ENCODE assay signal across 10 mouse cellular contexts in the genomic region with DNA sequence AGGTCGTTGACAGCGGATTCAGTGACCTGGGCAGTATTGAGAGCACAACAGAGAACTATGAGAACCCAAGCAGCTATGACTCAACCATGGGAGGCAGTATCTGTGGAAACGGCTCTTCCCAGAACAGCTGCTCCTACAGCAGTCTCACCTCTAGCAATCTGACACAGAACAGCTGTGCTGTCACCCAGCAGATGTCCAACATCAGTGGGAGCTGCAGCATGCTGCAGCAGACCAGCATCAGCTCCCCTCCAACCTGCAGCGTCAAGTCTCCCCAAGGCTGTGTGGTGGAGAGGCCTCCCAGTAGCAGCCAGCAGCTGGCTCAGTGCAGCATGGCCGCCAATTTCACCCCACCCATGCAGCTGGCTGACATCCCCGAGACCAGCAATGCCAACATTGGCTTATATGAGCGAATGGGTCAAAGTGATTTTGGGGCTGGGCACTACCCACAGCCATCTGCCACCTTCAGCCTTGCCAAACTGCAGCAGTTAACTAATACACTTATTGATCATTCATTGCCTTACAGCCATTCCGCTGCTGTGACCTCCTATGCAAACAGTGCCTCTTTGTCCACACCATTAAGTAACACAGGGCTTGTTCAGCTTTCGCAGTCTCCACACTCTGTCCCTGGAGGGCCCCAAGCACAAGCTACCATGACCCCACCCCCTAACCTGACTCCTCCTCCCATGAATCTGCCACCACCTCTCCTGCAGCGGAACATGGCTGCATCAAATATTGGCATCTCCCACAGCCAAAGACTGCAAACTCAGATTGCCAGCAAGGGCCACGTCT. TPM values are rescaled to one million over a fixed set of nuclear protein-coding genes. Genes with fewer than 3 reads are reported as not detected.
DNase-seq lines count a peak whose midpoint lies in the region; ATAC-seq and TF ChIP-seq lines count a peak whose summit lies in the region.
"Had no signal": no experiment of that assay in that cellular context is flagged by ENCODE, and none has a peak within 500 bp of the region (broad histone marks: within the 10 kb centered on the region; RNA-seq: fewer than 3 reads in every experiment).

No protein-coding gene starts in this region.

- no peak for TF ChIP-seq EP300 in stomach, postnatal 0 days (optimal IDR thresholded peaks at IDR 0.05)

- peak overlapping the region; percentile 45 for H3K27ac ChIP-seq in hindbrain, embryonic 13.5 days
- no peak overlapping the region for H3K27ac ChIP-seq in hindbrain, embryonic 10.5 days
- no peak overlapping the region for H3K27ac ChIP-seq in neural tube, embryonic 12.5 days
- no peak overlapping the region for H3K27ac ChIP-seq in limb, embryonic 15.5 days
- H3K27ac ChIP-seq in stomach, postnatal 0 days (replicated peaks): no peak overlapping the region
- H3K27ac ChIP-seq: macrophage had no signal

- H3K4me2 ChIP-seq in hindbrain, embryonic 13.5 days: no peak overlapping the region
- H3K4me2 ChIP-seq in neural tube, embryonic 12.5 days (replicated peaks): no peak overlapping the region
- no peak overlapping the region for H3K4me2 ChIP-seq in limb, embryonic 15.5 days
- no peak overlapping the region for H3K4me2 ChIP-seq in stomach, postnatal 0 days (replicated peaks; ENCODE audit: low read depth)

- H3K27me3 ChIP-seq in hindbrain, embryonic 13.5 days: no peaks in the 10 kb centered on the region
- no peaks in the 10 kb centered on the region for H3K27me3 ChIP-seq in hindbrain, embryonic 10.5 days (ENCODE audit: insufficient read depth, poor library complexity, severe bottlenecking)
- H3K27me3 ChIP-seq in neural tube, embryonic 12.5 days (replicated peaks): no peaks in the 10 kb centered on the region
- no peaks in the 10 kb centered on the region for H3K27me3 ChIP-seq in limb, embryonic 15.5 days
- no peaks in the 10 kb centered on the region for H3K27me3 ChIP-seq in stomach, postnatal 0 days (ENCODE audit: control insufficient read depth, insufficient read depth, low read length)

- TF ChIP-seq CTCF in stomach, postnatal 0 days (IDR thresholded peaks at IDR 0.05; ENCODE audit: low read depth): no peak

- ATAC-seq in hindbrain, embryonic 13.5 days (ENCODE audit: low FRiP score): peak; percentile 74; the same call in 1 of the 2 replicates
- ATAC-seq in neural tube, embryonic 12.5 days (ENCODE audit: low FRiP score, low read depth): peak; percentile 13; the same call in 1 of the 2 replicates
- ATAC-seq in limb, embryonic 15.5 days (ENCODE audit: insufficient number of reproducible peaks, low FRiP score, low TSS enrichment, low read depth): peak; percentile 45; the same call in 1 of the 2 replicates
- ATAC-seq in stomach, postnatal 0 days (ENCODE audit: low FRiP score, low TSS enrichment): peak; percentile 69; the same call in 1 of the 2 replicates

- H3K4me3 ChIP-seq in hindbrain, embryonic 13.5 days: no peak overlapping the region
- no peak overlapping the region for H3K4me3 ChIP-seq in hindbrain, embryonic 10.5 days
- H3K4me3 ChIP-seq in neural tube, embryonic 12.5 days: no peak overlapping the region
- no peak overlapping the region for H3K4me3 ChIP-seq in limb, embryonic 15.5 days
- no peak overlapping the region for H3K4me3 ChIP-seq in stomach, postnatal 0 days (ENCODE audit: low read depth, low read length)
- H3K4me3 ChIP-seq: erythroblast, embryonic 14.5 days had no signal

- DNase-seq in hindbrain, embryonic 10.5 days (ENCODE audit: low spot score): no peak
- DNase-seq in neural tube, embryonic 10.5 days (ENCODE audit: extremely low spot score, low spot score): no peak
- no peak for DNase-seq in stomach, postnatal 0 days (ENCODE audit: low spot score)
- DNase-seq in cerebellum, adult 9-11 months: no peak
- DNase-seq in B cell, adult 2 months: no peak

- peaks cover 17% of the 10 kb centered on the region for H3K4me1 ChIP-seq in hindbrain, embryonic 13.5 days (replicated peaks)
- H3K4me1 ChIP-seq in hindbrain, embryonic 10.5 days (replicated peaks): peaks cover 17% of the 10 kb centered on the region
- H3K4me1 ChIP-seq in neural tube, embryonic 12.5 days: peaks cover 9% of the 10 kb centered on the region; the same call in 1 of the 2 replicates
- peaks cover 36% of the 10 kb centered on the region for H3K4me1 ChIP-seq in limb, embryonic 15.5 days
- no peaks in the 10 kb centered on the region for H3K4me1 ChIP-seq in stomach, postnatal 0 days (replicated peaks; ENCODE audit: control insufficient read depth, insufficient read depth)

- WGBS in hindbrain, embryonic 13.5 days: 81% methylated on average over 11 of the region's 11 CpGs
- 85% methylated on average over 11 of the region's 11 CpGs for WGBS in hindbrain, embryonic 10.5 days
- WGBS in neural tube, embryonic 12.5 days: 80% methylated on average over 11 of the region's 11 CpGs
- WGBS in limb, embryonic 15.5 days: 68% methylated on average over 11 of the region's 11 CpGs
- 52% methylated on average over 11 of the region's 11 CpGs for WGBS in stomach, postnatal 0 days

- no peaks in the 10 kb centered on the region for H3K9me3 ChIP-seq in hindbrain, embryonic 13.5 days
- no peaks in the 10 kb centered on the region for H3K9me3 ChIP-seq in hindbrain, embryonic 10.5 days
- H3K9me3 ChIP-seq in neural tube, embryonic 12.5 days: no peaks in the 10 kb centered on the region
- H3K9me3 ChIP-seq in limb, embryonic 15.5 days: no peaks in the 10 kb centered on the region
- H3K9me3 ChIP-seq in stomach, postnatal 0 days (ENCODE audit: control insufficient read depth, low read length): no peaks in the 10 kb centered on the region

- peaks cover 57% of the 10 kb centered on the region for H3K36me3 ChIP-seq in hindbrain, embryonic 13.5 days
- peaks cover 62% of the 10 kb centered on the region for H3K36me3 ChIP-seq in hindbrain, embryonic 10.5 days
- H3K36me3 ChIP-seq in neural tube, embryonic 12.5 days: peaks cover 46% of the 10 kb centered on the region
- H3K36me3 ChIP-seq in limb, embryonic 15.5 days: peaks cover 53% of the 10 kb centered on the region
- H3K36me3 ChIP-seq in stomach, postnatal 0 days (ENCODE audit: control insufficient read depth, insufficient read depth, low read length): peaks cover 11% of the 10 kb centered on the region; the same call in 1 of the 2 replicates

- no peak overlapping the region for H3K9ac ChIP-seq in hindbrain, embryonic 13.5 days
- no peak overlapping the region for H3K9ac ChIP-seq in neural tube, embryonic 12.5 days
- no peak overlapping the region for H3K9ac ChIP-seq in limb, embryonic 15.5 days
- no peak overlapping the region for H3K9ac ChIP-seq in stomach, postnatal 0 days (ENCODE audit: low read length)

RNA-seq across cellular contexts. Expression of a gene that starts 44.5 kb away (rescaled TPM):
- polyA plus RNA-seq in hindbrain, embryonic 13.5 days (2015; fragmentation: Nextera tagmentation; extraction: Ambion mirVana): 0.14 TPM in 1 of 2 replicates, not detected in the other
- polyA plus RNA-seq in hindbrain, embryonic 10.5 days (2016; fragmentation: Nextera tagmentation; extraction: Ambion mirVana): 0.14 and 0.22 TPM in 2 replicates
- not detected in 2 replicates for polyA plus RNA-seq in neural tube, embryonic 12.5 days (2016; fragmentation: Nextera tagmentation; extraction: Ambion mirVana)
- 0.47 and 2.1 TPM in 2 replicates for polyA plus RNA-seq in limb, embryonic 15.5 days (2015; fragmentation: Nextera tagmentation; extraction: Ambion mirVana)
- polyA plus RNA-seq in stomach, postnatal 0 days (2015; fragmentation: Nextera tagmentation; extraction: Ambion mirVana): not detected in 2 replicates
- polyA plus RNA-seq: macrophage had no signal

Comparison
In these comparisons a context has a peak if more than half of its experiments do, and no peak if none do; other contexts are left out.
1. ATAC-seq: peak in every context shown above with its lines; median percentile 74 in hindbrain, embryonic 13.5 days; 69 in stomach, postnatal 0 days; 45 in limb, embryonic 15.5 days; 13 in neural tube, embryonic 12.5 days.